8 mouse cellular contexts compared by ENCODE assay signal in genomic region chr11:97126645-97127468, GRCm38 (mm10). TPM values are rescaled to one million over a fixed set of nuclear protein-coding genes. Genes with fewer than 3 reads are reported as not detected.
DNase-seq lines count a peak whose midpoint lies in the region; ATAC-seq and TF ChIP-seq lines count a peak whose summit lies in the region.

No protein-coding gene starts in this region.

- no peaks in the 10 kb centered on the region for H3K9me3 ChIP-seq in embryonic facial prominence, embryonic 12.5 days
- no peaks in the 10 kb centered on the region for H3K9me3 ChIP-seq in hindbrain, embryonic 10.5 days
- no peaks in the 10 kb centered on the region for H3K9me3 ChIP-seq in limb, embryonic 13.5 days
- H3K9me3 ChIP-seq in midbrain, embryonic 14.5 days (ENCODE audit: control insufficient read depth, low read length) = no peaks in the 10 kb centered on the region

- H3K27ac ChIP-seq in left cerebral cortex, adult 2 months = no peak overlapping the region
- no peak overlapping the region for H3K27ac ChIP-seq in embryonic facial prominence, embryonic 12.5 days
- H3K27ac ChIP-seq in hindbrain, embryonic 10.5 days = peak overlapping the region; percentile 78
- no peak overlapping the region for H3K27ac ChIP-seq in limb, embryonic 13.5 days
- no peak overlapping the region for H3K27ac ChIP-seq in midbrain, embryonic 14.5 days (replicated peaks; ENCODE audit: low read depth, low read length)

- no peak for ATAC-seq in embryonic facial prominence, embryonic 12.5 days (ENCODE audit: insufficient number of reproducible peaks, insufficient read depth, low FRiP score, low TSS enrichment)
- ATAC-seq in limb, embryonic 13.5 days (ENCODE audit: low FRiP score, low read depth) = peak; percentile 86
- 0 out of 2 replicates have a peak, but pooled peaks have one; percentile 27 for ATAC-seq in midbrain, embryonic 14.5 days (ENCODE audit: low FRiP score, low TSS enrichment)

- TF ChIP-seq CTCF in left cerebral cortex, adult 2 months (IDR thresholded peaks at IDR 0.05) = no peak

- intact Hi-C loops in left cerebral cortex, adult 2 months (cut with DNase I) = no loop called here

- peak overlapping the region; percentile 48 for H3K4me3 ChIP-seq in left cerebral cortex, adult 2 months
- H3K4me3 ChIP-seq in embryonic facial prominence, embryonic 12.5 days = peak overlapping the region; percentile 48
- H3K4me3 ChIP-seq in hindbrain, embryonic 10.5 days = peak overlapping the region; percentile 62
- peak overlapping the region; percentile 53 for H3K4me3 ChIP-seq in limb, embryonic 13.5 days
- peak overlapping the region; percentile 41 for H3K4me3 ChIP-seq in midbrain, embryonic 14.5 days (replicated peaks; ENCODE audit: low read depth, low read length)

- H3K4me2 ChIP-seq in embryonic facial prominence, embryonic 12.5 days (replicated peaks) = peak overlapping the region; percentile 81
- H3K4me2 ChIP-seq in limb, embryonic 13.5 days (replicated peaks) = peak overlapping the region; percentile 83
- H3K4me2 ChIP-seq in midbrain, embryonic 14.5 days (ENCODE audit: low read length) = peak overlapping the region; percentile 70

- 1% methylated on average over 32 of the region's 32 CpGs for WGBS in embryonic facial prominence, embryonic 12.5 days
- 4% methylated on average over 32 of the region's 32 CpGs for WGBS in hindbrain, embryonic 10.5 days
- WGBS in limb, embryonic 13.5 days = 2% methylated on average over 32 of the region's 32 CpGs
- WGBS in midbrain, embryonic 14.5 days = 4% methylated on average over 32 of the region's 32 CpGs

- peaks cover 3% of the 10 kb centered on the region; the same call in 1 of the 2 replicates for H3K27me3 ChIP-seq in embryonic facial prominence, embryonic 12.5 days
- H3K27me3 ChIP-seq in hindbrain, embryonic 10.5 days (ENCODE audit: insufficient read depth, poor library complexity, severe bottlenecking) = peaks cover 76% of the 10 kb centered on the region
- H3K27me3 ChIP-seq in limb, embryonic 13.5 days = peaks cover 27% of the 10 kb centered on the region
- H3K27me3 ChIP-seq in midbrain, embryonic 14.5 days (ENCODE audit: control insufficient read depth, insufficient read depth, low read length) = peaks cover 9% of the 10 kb centered on the region; the same call in 1 of the 2 replicates

- H3K9ac ChIP-seq in embryonic facial prominence, embryonic 12.5 days = peak overlapping the region; percentile 52; the same call in 1 of the 2 replicates
- H3K9ac ChIP-seq in limb, embryonic 13.5 days = peak overlapping the region; percentile 68
- H3K9ac ChIP-seq in midbrain, embryonic 14.5 days (replicated peaks; ENCODE audit: low read length) = peak overlapping the region; percentile 51; the same call in 1 of the 2 replicates

- H3K36me3 ChIP-seq in embryonic facial prominence, embryonic 12.5 days = no peaks in the 10 kb centered on the region
- no peaks in the 10 kb centered on the region for H3K36me3 ChIP-seq in hindbrain, embryonic 10.5 days
- H3K36me3 ChIP-seq in limb, embryonic 13.5 days = no peaks in the 10 kb centered on the region
- H3K36me3 ChIP-seq in midbrain, embryonic 14.5 days (ENCODE audit: control insufficient read depth, insufficient read depth, low read length) = no peaks in the 10 kb centered on the region

- no peak for DNase-seq in left cerebral cortex, adult 2 months (ENCODE audit: extremely low spot score in 1 of 2, low spot score in 2 of 2)
- no peak for DNase-seq in left cerebral cortex, adult 9 months (ENCODE audit: low spot score in 2 of 2)
- peak; percentile 39 for DNase-seq in hindbrain, embryonic 10.5 days (ENCODE audit: low spot score)
- DNase-seq in midbrain, embryonic 14.5 days = peak; percentile 62
- DNase-seq in thymus, postnatal 10 days (ENCODE audit: low spot score in 2 of 2) = peak; percentile 42 to 48
- no peak for DNase-seq in right cerebral cortex, postnatal 4 days

- peaks cover 22% of the 10 kb centered on the region for H3K4me1 ChIP-seq in embryonic facial prominence, embryonic 12.5 days
- H3K4me1 ChIP-seq in hindbrain, embryonic 10.5 days (replicated peaks) = peaks cover 51% of the 10 kb centered on the region
- H3K4me1 ChIP-seq in limb, embryonic 13.5 days = peaks cover 25% of the 10 kb centered on the region
- peaks cover 4% of the 10 kb centered on the region; the same call in 1 of the 2 replicates for H3K4me1 ChIP-seq in midbrain, embryonic 14.5 days (ENCODE audit: control insufficient read depth, insufficient read depth, low read length)

RNA-seq across cellular contexts. Expression of gene Tbx21, which starts 11.7 kb away (rescaled TPM):
- under 1 TPM; 0.32 to 0.40 TPM for total RNA-seq in left cerebral cortex, adult 2 months (2021)
- 0.14 and 0.20 TPM in 2 replicates for polyA plus RNA-seq in embryonic facial prominence, embryonic 12.5 days (2016; fragmentation: Nextera tagmentation; extraction: Ambion mirVana)
- 0.29 TPM in 2 replicates for polyA plus RNA-seq in hindbrain, embryonic 10.5 days (2016; fragmentation: Nextera tagmentation; extraction: Ambion mirVana)
- polyA plus RNA-seq in limb, embryonic 13.5 days (2015; fragmentation: Nextera tagmentation; extraction: Ambion mirVana) = 0.09 TPM in 1 of 2 replicates, not detected in the other
- 0.13 TPM in 1 of 2 replicates, not detected in the other for polyA plus RNA-seq in midbrain, embryonic 14.5 days (2014; fragmentation: Nextera tagmentation; extraction: Ambion mirVana)

RNA-seq across cellular contexts. Expression of gene Tbkbp1, which starts 24.4 kb away (rescaled TPM):
- 10 to 100 TPM; 52.7 to 56.8 TPM for total RNA-seq in left cerebral cortex, adult 2 months (2021)
- 9.6 and 10.4 TPM in 2 replicates for polyA plus RNA-seq in embryonic facial prominence, embryonic 12.5 days (2016; fragmentation: Nextera tagmentation; extraction: Ambion mirVana)
- polyA plus RNA-seq in hindbrain, embryonic 10.5 days (2016; fragmentation: Nextera tagmentation; extraction: Ambion mirVana) = 3.6 and 6.4 TPM in 2 replicates
- polyA plus RNA-seq in limb, embryonic 13.5 days (2015; fragmentation: Nextera tagmentation; extraction: Ambion mirVana) = 8.2 and 8.4 TPM in 2 replicates
- 9.1 and 9.2 TPM in 2 replicates for polyA plus RNA-seq in midbrain, embryonic 14.5 days (2014; fragmentation: Nextera tagmentation; extraction: Ambion mirVana)

Comparison
In these comparisons a context has a peak if more than half of its experiments do, and no peak if none do; other contexts are left out.
1. DNase-seq: peak in hindbrain, embryonic 10.5 days (single experiment), midbrain, embryonic 14.5 days (single experiment) and thymus, postnatal 10 days (2 of 2); none in left cerebral cortex, adult 2 months (0 of 2), left cerebral cortex, adult 9 months (0 of 2) and right cerebral cortex, postnatal 4 days (single experiment).
2. Peak in every context shown above with its lines, with median percentiles within 50 percentile points of each other: H3K4me3 ChIP-seq, H3K4me2 ChIP-seq and H3K9ac ChIP-seq.